Mouse (Mus musculus): ENCODE results near the gene Hnrnpa3. TPM values are rescaled to one million over a fixed set of nuclear protein-coding genes. Genes with fewer than 3 reads are reported as not detected.
"Not testable (repeated sequence)": the region's sequence is repeated elsewhere in the genome, so short reads cannot be mapped to it uniquely, and the experiment has no call there.

Gene Hnrnpa3
- total RNA-seq (2014; fragmentation: Nextera tagmentation) (791 and 833 TPM in 2 replicates), total RNA-seq (2017) (389 and 460 TPM in 2 replicates)

- peak; percentile 90 for ATAC-seq (replicated peaks; ENCODE audit: low FRiP score, low TSS enrichment, poor library complexity, severe bottlenecking)
Observed at GRCm38 (mm10) chr2:75658727-75659628, at the start of gene Hnrnpa3. Hnrnpa3 (plus strand) TSS chr2:75659261.

- ATAC-seq (replicated peaks; ENCODE audit: low FRiP score, low TSS enrichment, poor library complexity, severe bottlenecking) = no peak
Observed at GRCm38 (mm10) chr2:75609971-75610370, 49.1 kb upstream of the Hnrnpa3 start.

- not testable (repeated sequence) for ATAC-seq (replicated peaks; ENCODE audit: low FRiP score, low TSS enrichment, poor library complexity, severe bottlenecking)
Observed at GRCm38 (mm10) chr2:75610602-75611001, 48.5 kb upstream of the Hnrnpa3 start.

GRCm38 (mm10) chr2:75611041-75611805 is 47.8 kb upstream of the Hnrnpa3 start:
- ATAC-seq (replicated peaks; ENCODE audit: low FRiP score, low TSS enrichment, poor library complexity, severe bottlenecking) = no peak

GRCm38 (mm10) chr2:75612006-75612405 is 47.1 kb upstream of the Hnrnpa3 start:
- ATAC-seq (replicated peaks; ENCODE audit: low FRiP score, low TSS enrichment, poor library complexity, severe bottlenecking) = no peak

- 0 out of 2 replicates have a peak, but pooled peaks have one; percentile 43 for ATAC-seq (replicated peaks; ENCODE audit: low FRiP score, low TSS enrichment, poor library complexity, severe bottlenecking)
Observed at GRCm38 (mm10) chr2:75612981-75613567, 46.0 kb upstream of the Hnrnpa3 start.

GRCm38 (mm10) chr2:75614577-75614976 is 44.5 kb upstream of the Hnrnpa3 start:
- ATAC-seq (replicated peaks; ENCODE audit: low FRiP score, low TSS enrichment, poor library complexity, severe bottlenecking) = no peak

GRCm38 (mm10) chr2:75616911-75617310 is 42.1 kb upstream of the Hnrnpa3 start:
- ATAC-seq (replicated peaks; ENCODE audit: low FRiP score, low TSS enrichment, poor library complexity, severe bottlenecking) = no peak

- no peak for ATAC-seq (replicated peaks; ENCODE audit: low FRiP score, low TSS enrichment, poor library complexity, severe bottlenecking)
Observed at GRCm38 (mm10) chr2:75618712-75619111, 40.3 kb upstream of the Hnrnpa3 start.

GRCm38 (mm10) chr2:75621873-75622654 is 37.0 kb upstream of the Hnrnpa3 start:
- ATAC-seq (replicated peaks; ENCODE audit: low FRiP score, low TSS enrichment, poor library complexity, severe bottlenecking) = no peak

- ATAC-seq (replicated peaks; ENCODE audit: low FRiP score, low TSS enrichment, poor library complexity, severe bottlenecking) = no peak
Observed at GRCm38 (mm10) chr2:75625086-75625485, 34.0 kb upstream of the Hnrnpa3 start.

- ATAC-seq (replicated peaks; ENCODE audit: low FRiP score, low TSS enrichment, poor library complexity, severe bottlenecking) = no peak
Observed at GRCm38 (mm10) chr2:75626597-75627440, 32.2 kb upstream of the Hnrnpa3 start.

- ATAC-seq (replicated peaks; ENCODE audit: low FRiP score, low TSS enrichment, poor library complexity, severe bottlenecking) = no peak
Observed at GRCm38 (mm10) chr2:75628487-75628886, 30.6 kb upstream of the Hnrnpa3 start.

GRCm38 (mm10) chr2:75631421-75631820 is 27.6 kb upstream of the Hnrnpa3 start:
- no peak for ATAC-seq (replicated peaks; ENCODE audit: low FRiP score, low TSS enrichment, poor library complexity, severe bottlenecking)

- ATAC-seq (replicated peaks; ENCODE audit: low FRiP score, low TSS enrichment, poor library complexity, severe bottlenecking) = no peak
Observed at GRCm38 (mm10) chr2:75632043-75632442, 27.0 kb upstream of the Hnrnpa3 start.

- ATAC-seq (replicated peaks; ENCODE audit: low FRiP score, low TSS enrichment, poor library complexity, severe bottlenecking) = no peak
Observed at GRCm38 (mm10) chr2:75632721-75633181, 26.3 kb upstream of the Hnrnpa3 start.

- ATAC-seq (replicated peaks; ENCODE audit: low FRiP score, low TSS enrichment, poor library complexity, severe bottlenecking) = no peak
Observed at GRCm38 (mm10) chr2:75633381-75633780, 25.7 kb upstream of the Hnrnpa3 start.

- ATAC-seq (replicated peaks; ENCODE audit: low FRiP score, low TSS enrichment, poor library complexity, severe bottlenecking) = no peak
Observed at GRCm38 (mm10) chr2:75633784-75634183, 25.3 kb upstream of the Hnrnpa3 start.
